Mouse (Mus musculus) intestine, postnatal 0 days (tissue): Measurements from ENCODE around the gene Tuba8. TPM values are rescaled to one million over a fixed set of nuclear protein-coding genes. Genes with fewer than 3 reads are reported as not detected.

Experiments used
- ATAC-seq: fragments of 200-750 bp; cut with Nextera tagmentation; 2 replicates; pipeline ENCODE4 v1.8.0; 2017; ENCODE audit warnings: mild to moderate bottlenecking, moderate TSS enrichment, moderate library complexity
- H3K27ac ChIP-seq: fragments of 300-500 bp; sonication (generic); 2 replicates; pipeline ENCODE4 v1.5.1; 2014; ENCODE audit warnings: mild to moderate bottlenecking, low read depth, low read length, moderate library complexity
- H3K27me3 ChIP-seq: fragments of 300-500 bp; sonication (generic); replicated peaks from 2 replicates; pipeline ENCODE4 v1.6.1; 2014; ENCODE audit warnings: low read length, mixed read lengths; ENCODE audit not compliant: control insufficient read depth, insufficient read depth
- H3K36me3 ChIP-seq: fragments of 300-500 bp; sonication (generic); 2 replicates; pipeline ENCODE4 v1.6.1; 2014; ENCODE audit warnings: mild to moderate bottlenecking, moderate library complexity; ENCODE audit not compliant: control insufficient read depth, insufficient read depth
- H3K4me1 ChIP-seq: fragments of 300-500 bp; sonication (generic); replicated peaks from 2 replicates; pipeline ENCODE4 v1.6.1; 2014; ENCODE audit warnings: antibody characterized with exemption, low read length, mixed read lengths; ENCODE audit not compliant: control insufficient read depth, insufficient read depth
- H3K4me2 ChIP-seq: fragments of 300-500 bp; sonication (generic); replicated peaks from 2 replicates; pipeline ENCODE4 v1.6.1; 2014; ENCODE audit warnings: low read depth, mild to moderate bottlenecking, moderate library complexity
- H3K4me3 ChIP-seq: fragments of 300-500 bp; sonication (generic); 2 replicates; pipeline ENCODE4 v1.5.1; 2014; ENCODE audit warnings: low read depth, low read length
- H3K9ac ChIP-seq: fragments of 300-500 bp; sonication (generic); 2 replicates; pipeline ENCODE4 v1.6.1; 2014; ENCODE audit warnings: mild to moderate bottlenecking, low read depth, low read length
- H3K9me3 ChIP-seq: fragments of 300-500 bp; sonication (generic); 2 replicates; pipeline ENCODE4 v1.6.1; 2016; ENCODE audit warnings: mixed run types; ENCODE audit not compliant: control insufficient read depth
- CTCF ChIP-seq: sonication (generic); IDR thresholded peaks from 2 replicates; pipeline ENCODE4 v1.5.1; 2016; ENCODE audit warnings: low read depth, mild to moderate bottlenecking, control low read depth, antibody characterized with exemption, moderate library complexity
- WGBS: fragments of 180-500 bp; shearing (Covaris S2); extraction: QIAGEN DNeasy Blood & Tissue Kit; methylation state at CpG from one replicate; pipeline ENCODE4 v1.1.7; 2014; 5-methylcytosine and 5-hydroxymethylcytosine counted together
- polyA plus RNA-seq: library from polyadenylated mRNA; unstranded; fragments of >200 nt; fragmentation: Nextera tagmentation; extraction: Ambion mirVana; gene quantifications from 2 replicates; pipeline ENCODE4 v1.2.1, GENCODE M21; 2015

Tuba8 gene
- polyA plus RNA-seq, 1 experiment from 2014 or later = 0.31 TPM

DNA sequence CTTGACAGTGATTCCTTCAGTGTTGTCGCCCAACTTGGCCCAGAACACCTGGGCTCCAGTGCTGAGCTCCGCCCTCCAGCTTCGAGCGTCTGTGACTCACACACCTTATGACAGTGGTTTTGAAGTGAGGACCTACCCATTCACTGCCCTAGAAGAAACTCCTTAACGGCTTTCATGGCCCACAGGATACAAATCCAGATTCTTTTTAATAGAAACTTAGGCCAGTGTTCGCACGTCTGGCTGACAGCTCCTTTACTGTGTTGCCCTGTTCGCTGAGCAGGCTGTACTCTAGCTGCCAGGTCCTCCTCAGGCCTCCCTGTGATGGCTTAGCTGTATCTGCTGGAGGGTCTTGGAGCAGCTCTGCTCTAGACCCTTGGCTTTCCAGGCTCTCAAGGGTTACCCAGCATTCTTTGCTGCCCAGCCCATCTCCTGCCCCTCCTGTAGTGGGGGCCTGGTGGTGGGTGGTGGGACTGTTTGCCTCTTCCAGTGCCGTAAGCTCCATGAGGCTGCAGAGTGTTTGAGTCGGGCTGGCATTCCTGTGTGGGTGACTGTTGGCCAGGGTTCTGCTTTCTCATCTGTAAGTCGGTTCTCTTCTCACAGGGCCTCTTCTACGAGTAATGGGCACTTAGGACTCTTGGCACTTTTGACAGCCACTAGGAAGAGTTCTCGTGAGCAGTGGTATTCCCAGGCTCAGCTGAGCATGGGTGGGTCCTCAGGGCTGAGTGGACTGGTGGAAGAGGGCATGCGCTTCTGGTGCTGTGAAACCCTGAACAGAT is 15.4 kb upstream of the Tuba8 start:
- no peaks in the 10 kb centered on the region for H3K9me3 ChIP-seq
- TF ChIP-seq CTCF = no peak
- no peaks in the 10 kb centered on the region for H3K27me3 ChIP-seq
- 71% methylated on average over 14 of the region's 14 CpGs for WGBS
- H3K4me2 ChIP-seq = no peak overlapping the region
- ATAC-seq = no peak
- no peak overlapping the region for H3K9ac ChIP-seq
- H3K27ac ChIP-seq = no peak overlapping the region
- peaks cover 31% of the 10 kb centered on the region for H3K36me3 ChIP-seq
- H3K4me1 ChIP-seq = no peaks in the 10 kb centered on the region
- H3K4me3 ChIP-seq = no peak overlapping the region

DNA sequence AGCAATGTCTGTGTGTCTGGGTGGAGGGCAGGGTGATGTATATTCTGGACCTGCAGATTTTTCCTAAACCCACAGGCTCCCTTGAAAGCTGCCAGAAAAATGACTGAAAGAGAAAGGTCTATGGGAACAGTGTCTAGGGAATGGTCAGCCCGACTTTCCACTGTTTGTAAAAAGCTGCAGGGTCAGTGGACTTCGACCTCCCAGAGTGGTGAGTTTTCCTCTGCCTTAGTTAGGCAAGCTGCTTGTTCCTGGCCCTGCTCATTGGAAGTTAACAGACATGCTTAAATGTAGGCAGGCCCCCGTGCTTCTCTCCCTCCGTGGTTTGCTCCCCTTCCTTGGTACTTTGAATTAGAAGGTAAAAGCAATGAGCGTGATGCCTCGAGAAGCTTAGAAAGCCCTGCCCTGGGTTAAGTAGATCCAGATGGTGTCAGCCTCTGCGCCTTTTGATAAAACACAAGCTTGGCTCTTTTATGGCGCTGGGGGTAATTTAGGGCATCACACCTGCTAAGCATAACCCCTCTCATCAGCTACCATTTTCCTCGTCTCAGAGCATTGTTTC is 12.6 kb upstream of the Tuba8 start:
- TF ChIP-seq CTCF = no peak
- ATAC-seq = no peak
- Histone ChIP-seq H3K4me3 (no peak overlapping the region), H3K9me3 (no peaks in the 10 kb centered on the region), H3K27me3 (no peaks in the 10 kb centered on the region), H3K4me1 (no peaks in the 10 kb centered on the region), H3K9ac (no peak overlapping the region), H3K4me2 (no peak overlapping the region), H3K27ac (no peak overlapping the region), H3K36me3 (peaks cover 25% of the 10 kb centered on the region; the same call in 1 of the 2 replicates)
- WGBS = 35% methylated on average over 9 of the region's 9 CpGs

DNA sequence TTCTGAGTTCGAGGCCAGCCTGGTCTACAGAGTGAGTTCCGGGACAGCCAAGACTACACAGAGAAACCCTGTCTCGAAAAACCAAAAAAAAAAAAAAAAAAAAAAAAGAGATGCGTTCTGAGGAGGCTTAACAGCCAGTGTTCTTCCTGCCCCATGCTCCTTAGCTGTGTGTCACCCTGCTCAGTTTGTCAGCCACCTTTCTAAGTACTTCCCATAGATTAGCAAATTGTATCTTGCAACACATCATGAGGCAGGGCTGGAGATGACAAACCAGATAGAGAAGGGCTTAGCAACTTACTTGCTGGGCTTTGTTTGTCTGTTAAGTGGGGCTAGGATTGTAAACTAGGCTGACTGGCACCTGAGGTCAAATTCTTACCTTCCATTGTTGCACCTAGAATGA is 10.0 kb upstream of the Tuba8 start:
- TF ChIP-seq CTCF = no peak
- H3K27me3 ChIP-seq = no peaks in the 10 kb centered on the region
- H3K4me1 ChIP-seq = no peaks in the 10 kb centered on the region
- H3K9me3 ChIP-seq = no peaks in the 10 kb centered on the region
- no peak for ATAC-seq
- no peak overlapping the region for H3K9ac ChIP-seq
- H3K27ac ChIP-seq = no peak overlapping the region
- 82% methylated on average over 4 of the region's 4 CpGs for WGBS
- H3K36me3 ChIP-seq = peaks cover 12% of the 10 kb centered on the region
- no peak overlapping the region for H3K4me3 ChIP-seq
- no peak overlapping the region for H3K4me2 ChIP-seq

DNA sequence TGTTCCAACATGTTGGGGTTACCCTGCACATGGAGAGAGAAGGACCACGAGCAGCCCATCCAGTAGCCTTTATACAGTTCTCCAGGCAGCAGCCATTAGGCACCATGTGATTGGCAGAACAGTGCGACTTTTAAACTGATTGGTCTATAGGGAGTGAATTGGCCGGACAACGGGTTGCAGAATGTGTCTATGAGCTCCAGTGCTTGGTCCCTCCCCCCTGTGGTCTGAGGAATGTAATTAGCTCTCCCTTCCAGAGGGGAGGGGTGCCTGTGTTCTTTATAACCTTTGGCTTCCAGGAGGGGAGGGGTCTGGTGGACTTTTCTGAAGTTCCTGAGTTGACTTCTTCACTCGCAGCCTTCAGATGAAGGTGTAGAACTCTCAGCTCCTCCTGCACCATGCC is 8.5 kb upstream of the Tuba8 start:
- WGBS = 83% methylated on average over 5 of the region's 5 CpGs

DNA sequence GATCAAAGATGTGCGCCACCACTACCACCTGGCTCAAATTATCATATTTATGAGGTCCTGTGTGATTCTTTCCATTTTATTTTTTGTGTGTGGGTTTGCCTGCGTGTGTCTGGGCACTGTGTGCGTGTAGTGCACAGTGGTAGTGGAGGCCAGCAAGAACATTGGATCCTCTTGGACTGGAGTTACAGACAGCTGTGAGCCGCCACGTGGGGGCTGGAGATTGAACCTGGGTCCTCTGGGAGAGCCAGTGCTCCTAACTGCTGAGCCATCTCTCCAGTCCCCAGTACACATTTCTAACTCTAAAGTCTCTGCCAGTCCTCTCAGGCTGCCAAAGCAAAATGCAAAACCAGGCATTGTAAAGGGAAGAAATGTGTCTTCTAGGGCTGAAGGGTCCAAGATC is 4.0 kb upstream of the Tuba8 start:
- TF ChIP-seq CTCF = no peak

More for the DNA sequence above, 8.5 kb upstream of the Tuba8 start:
- Histone ChIP-seq H3K27ac (no peak overlapping the region), H3K27me3 (no peaks in the 10 kb centered on the region), H3K9ac (no peak overlapping the region), H3K4me3 (no peak overlapping the region), H3K36me3 (peaks cover 11% of the 10 kb centered on the region), H3K4me1 (no peaks in the 10 kb centered on the region), H3K9me3 (no peaks in the 10 kb centered on the region), H3K4me2 (no peak overlapping the region)
- ATAC-seq = no peak
- no peak for TF ChIP-seq CTCF

DNA sequence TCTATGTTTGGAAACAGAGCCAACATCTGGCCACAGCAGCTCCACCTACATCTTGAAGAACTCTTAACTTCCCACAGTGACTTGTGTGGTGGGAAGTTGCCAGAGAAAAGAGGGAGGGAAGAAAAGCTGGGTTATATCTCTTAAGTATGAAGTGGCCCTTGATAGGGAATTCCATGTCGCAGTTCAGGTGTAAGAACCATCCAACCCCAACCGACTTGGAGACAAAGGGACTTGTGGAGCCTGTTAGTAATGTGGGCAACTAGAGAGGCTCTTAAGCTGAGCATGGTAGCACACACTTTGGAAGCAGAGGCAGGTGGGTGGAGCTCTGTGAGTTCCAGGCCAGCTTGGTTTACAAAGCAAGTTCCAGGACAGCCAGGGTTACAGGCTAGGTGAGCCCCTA is 912 bp upstream of the Tuba8 start:
- ATAC-seq = no peak
- no peaks in the 10 kb centered on the region for H3K4me1 ChIP-seq
- TF ChIP-seq CTCF = no peak
- no peak overlapping the region for H3K4me3 ChIP-seq
- no peak overlapping the region for H3K27ac ChIP-seq
- H3K9me3 ChIP-seq = no peaks in the 10 kb centered on the region
- peaks cover 3% of the 10 kb centered on the region for H3K36me3 ChIP-seq
- H3K27me3 ChIP-seq = peaks cover 25% of the 10 kb centered on the region
- no peak overlapping the region for H3K4me2 ChIP-seq
- WGBS = 76% methylated on average over 2 of the region's 2 CpGs
- no peak overlapping the region for H3K9ac ChIP-seq

More for the DNA sequence above, 4.0 kb upstream of the Tuba8 start:
- no peak for ATAC-seq
- WGBS = 88% methylated on average over 5 of the region's 5 CpGs
- Histone ChIP-seq H3K36me3 (peaks cover 11% of the 10 kb centered on the region), H3K4me2 (no peak overlapping the region), H3K9ac (no peak overlapping the region), H3K27me3 (peaks cover 19% of the 10 kb centered on the region), H3K4me1 (no peaks in the 10 kb centered on the region), H3K9me3 (no peaks in the 10 kb centered on the region), H3K4me3 (no peak overlapping the region), H3K27ac (no peak overlapping the region)
